Mouse (Mus musculus) kidney, embryonic 14.5 days (tissue): ENCODE results near the gene Fam181a. TPM values are rescaled to one million over a fixed set of nuclear protein-coding genes. Genes with fewer than 3 reads are reported as not detected.
A peak's percentile ranks its signal among the peaks of the same experiment; 100 is the strongest.

Experiments
- ATAC-seq: fragments of 200-750 bp; cut with Nextera tagmentation; 2 replicates; pipeline ENCODE4 v1.8.0; 2017; ENCODE audit warnings: moderate number of reproducible peaks, mild to moderate bottlenecking, moderate TSS enrichment, moderate library complexity; ENCODE audit not compliant: low FRiP score, low TSS enrichment
- H3K27ac ChIP-seq: fragments of 300-500 bp; sonication (generic); 2 replicates; pipeline ENCODE4 v1.5.1; 2014; ENCODE audit warnings: low read depth, mild to moderate bottlenecking, low read length, moderate library complexity, mixed read lengths
- H3K27me3 ChIP-seq: fragments of 300-500 bp; sonication (generic); 2 replicates; pipeline ENCODE4 v1.6.1; 2014; ENCODE audit warnings: mild to moderate bottlenecking, low read length; ENCODE audit not compliant: control insufficient read depth, insufficient read depth
- H3K36me3 ChIP-seq: fragments of 300-500 bp; sonication (generic); 2 replicates; pipeline ENCODE4 v1.6.1; 2014; ENCODE audit warnings: low read length, mixed read lengths; ENCODE audit not compliant: control insufficient read depth, insufficient read depth
- H3K4me1 ChIP-seq: fragments of 300-500 bp; sonication (generic); 2 replicates; pipeline ENCODE4 v1.6.1; 2014; ENCODE audit warnings: low read length, mixed read lengths; ENCODE audit not compliant: control insufficient read depth, insufficient read depth
- H3K4me2 ChIP-seq: fragments of 300-500 bp; sonication (generic); replicated peaks from 2 replicates; pipeline ENCODE4 v1.6.1; 2014; ENCODE audit warnings: low read depth, mild to moderate bottlenecking, low read length
- H3K4me3 ChIP-seq: fragments of 300-500 bp; sonication (generic); 2 replicates; pipeline ENCODE4 v1.5.1; 2014; ENCODE audit warnings: mild to moderate bottlenecking, low read length
- H3K9ac ChIP-seq: fragments of 300-500 bp; sonication (generic); 2 replicates; pipeline ENCODE4 v1.6.1; 2014; ENCODE audit warnings: low read depth, mild to moderate bottlenecking, low read length, moderate library complexity
- H3K9me3 ChIP-seq: fragments of 300-500 bp; sonication (generic); 2 replicates; pipeline ENCODE4 v1.6.1; 2016; ENCODE audit warnings: low read length; ENCODE audit not compliant: control insufficient read depth
- WGBS: fragments of 180-500 bp; shearing (Covaris S2); extraction: QIAGEN DNeasy Blood & Tissue Kit; methylation state at CpG from one replicate; pipeline ENCODE4 v1.1.7; 2014; 5-methylcytosine and 5-hydroxymethylcytosine counted together
- polyA plus RNA-seq: library from polyadenylated mRNA; unstranded; fragments of >200 nt; fragmentation: Nextera tagmentation; extraction: Ambion mirVana; gene quantifications from 2 replicates; pipeline ENCODE4 v1.2.1, GENCODE M21; 2014

The Fam181a gene
- polyA plus RNA-seq, 1 experiment from 2014 or later, result not detected

- H3K27me3 ChIP-seq, result peaks cover 21% of the 10 kb centered on the region
- H3K36me3 ChIP-seq, result no peaks in the 10 kb centered on the region
- no peaks in the 10 kb centered on the region for H3K9me3 ChIP-seq
- no peak overlapping the region for H3K4me2 ChIP-seq
- 75% methylated on average over 4 of the region's 4 CpGs for WGBS
- no peak for ATAC-seq
- H3K4me1 ChIP-seq, result no peaks in the 10 kb centered on the region
- no peak overlapping the region for H3K9ac ChIP-seq
- H3K27ac ChIP-seq, result no peak overlapping the region
- no peak overlapping the region for H3K4me3 ChIP-seq
Measured at GRCm38 (mm10) chr12:103326569-103326968, 15.8 kb downstream of the Fam181a start.

GRCm38 (mm10) chr12:103327107-103327506 lies 16.3 kb downstream of the Fam181a start:
- H3K4me3 ChIP-seq, result no peak overlapping the region
- peaks cover 21% of the 10 kb centered on the region for H3K27me3 ChIP-seq
- no peak overlapping the region for H3K9ac ChIP-seq
- H3K9me3 ChIP-seq, result no peaks in the 10 kb centered on the region
- H3K4me1 ChIP-seq, result no peaks in the 10 kb centered on the region
- H3K36me3 ChIP-seq, result no peaks in the 10 kb centered on the region
- 27% methylated on average over 7 of the region's 7 CpGs for WGBS
- H3K4me2 ChIP-seq, result no peak overlapping the region
- H3K27ac ChIP-seq, result no peak overlapping the region
- no peak for ATAC-seq

- ATAC-seq, result no peak
- 57% methylated on average over 7 of the region's 7 CpGs for WGBS
Measured at GRCm38 (mm10) chr12:103328448-103329191, 17.8 kb downstream of the Fam181a start.

GRCm38 (mm10) chr12:103331491-103331890 lies 20.7 kb downstream of the Fam181a start:
- H3K4me2 ChIP-seq, result no peak overlapping the region
- H3K27ac ChIP-seq, result no peak overlapping the region
- H3K9me3 ChIP-seq, result no peaks in the 10 kb centered on the region
- WGBS, result 28% methylated on average over 4 of the region's 4 CpGs
- no peaks in the 10 kb centered on the region for H3K27me3 ChIP-seq
- H3K9ac ChIP-seq, result no peak overlapping the region
- H3K36me3 ChIP-seq, result no peaks in the 10 kb centered on the region
- H3K4me1 ChIP-seq, result no peaks in the 10 kb centered on the region
- no peak overlapping the region for H3K4me3 ChIP-seq
- ATAC-seq, result no peak

More at GRCm38 (mm10) chr12:103328448-103329191, 17.8 kb downstream of the Fam181a start:
- no peak overlapping the region for H3K27ac ChIP-seq
- no peak overlapping the region for H3K4me3 ChIP-seq
- H3K36me3 ChIP-seq, result no peaks in the 10 kb centered on the region
- H3K4me1 ChIP-seq, result no peaks in the 10 kb centered on the region
- H3K27me3 ChIP-seq, result peaks cover 13% of the 10 kb centered on the region
- no peak overlapping the region for H3K9ac ChIP-seq
- H3K9me3 ChIP-seq, result no peaks in the 10 kb centered on the region
- no peak overlapping the region for H3K4me2 ChIP-seq

- Histone ChIP-seq H3K4me1 (no peaks in the 10 kb centered on the region), H3K36me3 (no peaks in the 10 kb centered on the region), H3K9ac (no peak overlapping the region), H3K27ac (no peak overlapping the region), H3K27me3 (no peaks in the 10 kb centered on the region), H3K4me2 (no peak overlapping the region), H3K4me3 (no peak overlapping the region), H3K9me3 (no peaks in the 10 kb centered on the region)
- 83% methylated on average over 2 of the region's 2 CpGs for WGBS
- no peak for ATAC-seq
Measured at GRCm38 (mm10) chr12:103332879-103333278, 22.1 kb downstream of the Fam181a start.

GRCm38 (mm10) chr12:103333426-103333825 lies 22.7 kb downstream of the Fam181a start:
- no peaks in the 10 kb centered on the region for H3K4me1 ChIP-seq
- no peak overlapping the region for H3K4me2 ChIP-seq
- no peaks in the 10 kb centered on the region for H3K27me3 ChIP-seq
- WGBS, result 95% methylated on average over 15 of the region's 15 CpGs
- no peak overlapping the region for H3K4me3 ChIP-seq
- no peak overlapping the region for H3K27ac ChIP-seq
- no peaks in the 10 kb centered on the region for H3K9me3 ChIP-seq
- no peak for ATAC-seq
- H3K9ac ChIP-seq, result no peak overlapping the region
- H3K36me3 ChIP-seq, result no peaks in the 10 kb centered on the region

GRCm38 (mm10) chr12:103336766-103337165 lies 26.0 kb downstream of the Fam181a start:
- Histone ChIP-seq H3K36me3 (no peaks in the 10 kb centered on the region), H3K27ac (no peak overlapping the region), H3K4me2 (no peak overlapping the region), H3K4me1 (no peaks in the 10 kb centered on the region), H3K27me3 (no peaks in the 10 kb centered on the region), H3K9me3 (no peaks in the 10 kb centered on the region), H3K4me3 (no peak overlapping the region), H3K9ac (no peak overlapping the region)
- no peak for ATAC-seq
- 83% methylated on average over 3 of the region's 3 CpGs for WGBS

GRCm38 (mm10) chr12:103338162-103338798 lies 27.5 kb downstream of the Fam181a start:
- H3K9ac ChIP-seq, result no peak overlapping the region

GRCm38 (mm10) chr12:103341212-103341611 lies 30.4 kb downstream of the Fam181a start:
- no peak overlapping the region for H3K4me2 ChIP-seq
- H3K9ac ChIP-seq, result no peak overlapping the region
- H3K27ac ChIP-seq, result no peak overlapping the region
- H3K27me3 ChIP-seq, result no peaks in the 10 kb centered on the region
- no peaks in the 10 kb centered on the region for H3K9me3 ChIP-seq
- no peak overlapping the region for H3K4me3 ChIP-seq
- WGBS, result 71% methylated on average over 5 of the region's 5 CpGs
- no peak for ATAC-seq
- no peaks in the 10 kb centered on the region for H3K36me3 ChIP-seq
- H3K4me1 ChIP-seq, result peaks cover 3% of the 10 kb centered on the region; the same call in 1 of the 2 replicates

More at GRCm38 (mm10) chr12:103338162-103338798, 27.5 kb downstream of the Fam181a start:
- Histone ChIP-seq H3K9me3 (no peaks in the 10 kb centered on the region), H3K36me3 (no peaks in the 10 kb centered on the region), H3K27me3 (no peaks in the 10 kb centered on the region), H3K4me3 (no peak overlapping the region), H3K4me2 (no peak overlapping the region), H3K27ac (no peak overlapping the region), H3K4me1 (no peaks in the 10 kb centered on the region)
- 69% methylated on average over 14 of the region's 14 CpGs for WGBS
- peak; percentile 53; the same call in 1 of the 2 replicates for ATAC-seq
